Mouse (Mus musculus): ENCODE measurements around the gene Hspa4l. TPM values are rescaled to one million over a fixed set of nuclear protein-coding genes. Genes with fewer than 3 reads are reported as not detected.

Gene Hspa4l
- polyA plus RNA-seq, 1 experiment from 2014 or later: 64.4 TPM

Other genes with a start within 250 kb of the Hspa4l start
- gene Intu, start 213.2 kb upstream of the Hspa4l start, polyA plus RNA-seq (2016; fragmentation: Nextera tagmentation; extraction: Ambion mirVana): 4.2 and 5.1 TPM in 2 replicates
- 0.09 and 0.33 TPM in 2 replicates for gene Slc25a31, start 35.6 kb upstream of the Hspa4l start, polyA plus RNA-seq (2016; fragmentation: Nextera tagmentation; extraction: Ambion mirVana)
- gene Plk4, start 55.5 kb downstream of the Hspa4l start, polyA plus RNA-seq (2016; fragmentation: Nextera tagmentation; extraction: Ambion mirVana): 37.1 and 43.0 TPM in 2 replicates
- 9.4 and 9.6 TPM in 2 replicates for gene Mfsd8, start 102.4 kb downstream of the Hspa4l start, polyA plus RNA-seq (2016; fragmentation: Nextera tagmentation; extraction: Ambion mirVana)
- 12.2 and 14.4 TPM in 2 replicates for gene Abhd18, start 102.5 kb downstream of the Hspa4l start, polyA plus RNA-seq (2016; fragmentation: Nextera tagmentation; extraction: Ambion mirVana)
- 0.26 and 0.37 TPM in 2 replicates for gene 1700034I23Rik, start 158.0 kb downstream of the Hspa4l start, polyA plus RNA-seq (2016; fragmentation: Nextera tagmentation; extraction: Ambion mirVana)
- 4.3 TPM in 2 replicates for gene Larp1b, start 205.3 kb downstream of the Hspa4l start, polyA plus RNA-seq (2016; fragmentation: Nextera tagmentation; extraction: Ambion mirVana)